Mouse (Mus musculus): Measurements from ENCODE around the gene P3h2.
A peak's percentile ranks its signal among the peaks of the same experiment; 100 is the strongest.

The P3h2 gene

DNA sequence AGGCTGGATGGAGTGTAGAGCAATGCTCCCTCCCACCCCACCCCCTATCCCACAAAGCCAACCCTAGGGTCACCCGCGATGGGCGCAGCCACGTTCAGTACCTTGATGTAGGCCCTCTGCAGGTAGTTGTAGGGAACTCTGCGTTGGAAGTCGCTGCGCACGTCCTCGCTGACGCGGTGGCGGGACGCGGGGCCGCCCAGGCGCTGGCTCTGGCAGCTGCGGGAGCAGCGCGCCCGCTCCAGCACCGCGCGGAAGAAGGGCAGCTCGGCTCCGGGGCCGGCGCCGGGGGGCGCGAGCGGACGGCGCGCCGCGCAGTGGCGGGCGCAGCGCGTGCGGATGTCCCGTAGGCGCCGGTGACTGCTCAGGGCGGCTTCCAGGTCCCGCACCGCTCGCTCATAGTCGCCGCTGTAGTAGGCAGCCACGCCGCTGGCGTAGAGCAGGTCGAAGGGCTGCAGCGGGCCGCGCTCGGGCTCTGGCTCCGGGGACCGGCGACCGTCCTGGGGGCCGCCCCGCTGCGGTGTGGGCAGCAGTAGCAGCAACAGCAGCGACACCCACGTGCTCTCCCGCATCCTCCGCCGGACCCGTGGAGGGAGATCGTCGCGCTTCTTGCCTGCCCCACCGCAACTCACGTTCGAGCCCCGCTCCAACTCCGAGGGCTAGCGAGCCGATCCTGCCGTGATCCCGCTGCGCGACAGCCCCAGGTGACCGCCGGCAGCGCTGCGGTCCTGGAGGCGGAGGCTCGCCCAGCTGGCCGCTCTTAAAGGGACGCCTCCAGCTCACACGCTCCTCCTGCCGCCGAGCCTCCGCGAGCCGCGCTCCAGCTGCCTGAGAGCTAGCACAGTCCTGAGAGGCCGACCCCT lies at the start of gene P3h2:
Gene P3h2 (minus strand): TSS at position 670 of the 860 bp plus-strand sequence.
- peak; percentile 75 for DNase-seq

- no peak for DNase-seq
These were observed 46.7 kb upstream of the P3h2 start for GRCm38 (mm10) chr16:26152258-26152657.

GRCm38 (mm10) chr16:26150943-26151342 lies 45.4 kb upstream of the P3h2 start:
- no peak for DNase-seq

DNA sequence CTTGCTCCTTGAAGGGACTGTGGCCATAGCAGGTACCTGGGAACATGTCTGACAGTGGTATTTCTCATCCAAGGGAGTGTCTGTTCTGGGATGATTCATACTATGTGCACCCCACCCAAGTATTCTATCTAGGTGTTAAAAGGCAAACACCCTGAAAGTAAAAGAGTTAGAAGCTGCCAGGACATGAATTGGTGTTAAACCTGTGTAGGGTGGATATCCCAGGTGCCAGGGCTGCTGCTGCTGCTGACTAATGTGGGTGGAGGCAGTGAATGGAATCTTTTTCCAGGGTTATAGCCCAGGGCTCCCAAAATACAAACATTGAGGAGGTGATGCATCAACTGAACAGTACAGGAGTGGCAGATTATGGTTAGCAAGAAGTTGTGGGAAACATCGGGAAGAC lies 41.3 kb upstream of the P3h2 start:
- no peak for DNase-seq

GRCm38 (mm10) chr16:26131126-26131525 lies 25.5 kb upstream of the P3h2 start:
- DNase-seq = no peak

DNA sequence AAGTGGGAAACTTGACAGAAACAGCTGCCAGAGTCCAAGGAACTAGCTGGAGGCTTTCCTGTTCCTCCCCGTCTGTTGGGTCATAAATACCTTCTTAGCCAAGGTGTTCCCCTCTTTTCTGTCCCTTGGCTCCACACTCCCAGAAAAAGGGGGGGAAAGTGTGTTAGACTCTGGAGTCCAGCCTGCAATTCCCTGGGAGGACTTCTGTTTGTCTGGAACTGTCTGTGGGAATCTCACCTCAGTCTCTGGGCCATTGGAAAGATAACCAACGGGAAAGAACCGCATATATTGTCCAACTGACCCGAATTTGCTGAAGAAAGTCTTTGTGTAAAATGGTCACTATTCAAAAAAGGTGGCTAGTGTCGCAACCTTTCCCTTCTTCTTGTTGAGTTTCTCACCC lies 1.0 kb upstream of the P3h2 start:
- no peak for DNase-seq

DNA sequence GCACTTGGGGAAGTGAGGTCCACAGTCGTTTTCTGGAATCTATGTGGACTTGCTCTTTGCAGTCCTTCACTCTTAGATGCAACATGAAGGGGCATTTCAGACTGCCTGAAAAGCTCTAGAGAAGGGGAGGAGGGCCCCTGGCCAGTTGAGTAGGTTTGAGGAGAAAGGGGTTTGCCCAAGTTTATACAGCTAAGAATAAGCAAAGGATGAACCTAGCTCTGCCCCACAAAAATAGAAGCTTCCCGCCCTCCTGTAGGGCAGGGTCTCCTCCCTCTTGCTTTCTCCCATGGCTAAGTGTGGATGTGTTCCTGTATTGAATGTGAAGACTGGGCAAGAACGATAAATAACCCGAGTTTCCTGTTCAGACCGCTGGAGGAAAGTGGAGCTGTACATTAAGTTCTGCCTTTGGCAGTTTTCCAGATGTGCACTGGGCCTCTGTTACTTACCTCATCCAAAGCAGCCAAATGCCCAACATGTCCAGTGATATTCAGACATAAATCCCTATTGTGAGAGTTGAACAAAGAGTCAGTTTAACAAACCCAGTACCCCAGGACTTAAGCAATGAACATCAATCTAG lies 545 bp upstream of the P3h2 start:
- DNase-seq = peak; percentile 55

GRCm38 (mm10) chr16:26104274-26104673 lies 1.3 kb downstream of the P3h2 start:
- DNase-seq = peak; percentile 60

DNA sequence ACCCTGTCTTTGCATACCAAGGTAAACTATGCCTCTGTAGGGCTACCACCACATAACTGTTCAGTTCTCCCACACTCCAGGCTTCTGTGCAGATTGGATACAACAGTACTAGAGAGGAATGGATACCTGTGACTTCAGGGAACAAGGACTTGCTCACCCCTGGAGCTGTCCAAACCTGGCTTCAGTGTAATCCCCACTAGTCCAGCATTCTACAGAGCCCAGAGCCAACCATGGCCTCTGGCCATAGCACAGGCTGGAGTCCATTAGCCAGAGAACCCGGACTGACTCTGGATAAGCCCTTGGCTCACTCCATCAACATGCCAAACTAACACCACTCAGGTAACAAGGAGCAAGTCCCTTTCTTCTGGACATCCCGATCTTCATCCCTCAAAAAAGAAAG lies 2.7 kb downstream of the P3h2 start:
- DNase-seq = no peak

DNA sequence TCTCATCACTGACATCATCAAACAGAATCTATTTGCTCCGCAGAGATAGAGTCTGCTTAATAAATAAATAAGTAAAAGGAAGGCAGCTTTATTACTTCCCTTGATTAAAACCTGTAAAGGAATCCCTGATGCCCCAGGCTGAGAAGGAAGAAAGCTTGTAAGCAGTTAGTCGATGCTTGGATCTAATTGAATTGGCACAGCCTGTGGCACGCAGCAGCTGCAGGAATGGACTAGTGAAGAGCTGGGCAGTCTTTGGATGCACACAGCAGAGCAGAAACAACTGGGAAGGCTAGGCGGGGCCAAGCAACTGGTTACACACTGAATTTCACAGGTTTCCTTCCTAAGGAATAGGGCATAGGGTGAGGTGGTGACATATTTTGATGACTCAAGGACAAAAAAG lies 5.4 kb downstream of the P3h2 start:
- DNase-seq = no peak

- peak; percentile 66 for DNase-seq
These were observed 9.8 kb downstream of the P3h2 start for GRCm38 (mm10) chr16:26095696-26096284.

- DNase-seq = no peak
These were observed 11.7 kb downstream of the P3h2 start for GRCm38 (mm10) chr16:26093888-26094287.

DNA sequence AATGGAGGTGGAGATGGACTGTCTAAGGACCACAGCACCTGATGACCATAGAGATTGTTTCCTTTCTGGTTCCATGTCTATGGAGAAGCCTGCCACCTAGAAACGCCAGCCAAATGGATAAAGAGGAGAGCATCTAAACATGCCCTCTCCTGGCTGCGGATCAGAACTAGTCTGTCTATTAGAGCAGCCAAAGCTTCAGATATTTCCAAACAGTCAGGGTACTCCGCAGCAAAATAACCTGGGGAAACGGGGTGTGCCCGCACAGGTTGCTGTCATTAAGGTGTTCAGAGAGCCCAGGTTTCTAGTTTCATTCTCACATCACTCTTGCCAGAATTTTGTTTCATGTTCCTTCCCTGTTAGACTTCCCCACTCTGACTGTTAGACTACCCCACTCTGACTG lies 16.6 kb downstream of the P3h2 start:
- DNase-seq = no peak

- no peak for DNase-seq
These were observed 17.3 kb downstream of the P3h2 start for GRCm38 (mm10) chr16:26088240-26088639.

DNA sequence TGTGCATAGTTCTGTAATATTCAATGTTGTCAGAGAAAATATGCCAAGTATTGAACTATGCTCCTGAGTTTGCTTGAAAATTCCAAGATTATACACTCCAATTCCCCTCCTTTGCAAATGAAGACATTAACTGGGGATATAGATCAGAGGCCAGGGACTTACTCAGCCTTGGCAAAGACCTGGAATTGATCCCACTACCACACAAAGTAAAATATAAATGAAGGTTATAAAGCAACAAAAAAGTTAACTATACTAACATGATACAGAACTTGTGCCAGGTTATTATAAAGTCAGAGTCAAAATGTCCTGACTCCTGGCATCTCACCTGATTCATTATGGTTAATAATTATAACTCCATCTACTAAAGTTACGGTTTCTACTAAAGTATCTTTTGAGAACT lies 18.6 kb downstream of the P3h2 start:
- peak; percentile 64 for DNase-seq

DNA sequence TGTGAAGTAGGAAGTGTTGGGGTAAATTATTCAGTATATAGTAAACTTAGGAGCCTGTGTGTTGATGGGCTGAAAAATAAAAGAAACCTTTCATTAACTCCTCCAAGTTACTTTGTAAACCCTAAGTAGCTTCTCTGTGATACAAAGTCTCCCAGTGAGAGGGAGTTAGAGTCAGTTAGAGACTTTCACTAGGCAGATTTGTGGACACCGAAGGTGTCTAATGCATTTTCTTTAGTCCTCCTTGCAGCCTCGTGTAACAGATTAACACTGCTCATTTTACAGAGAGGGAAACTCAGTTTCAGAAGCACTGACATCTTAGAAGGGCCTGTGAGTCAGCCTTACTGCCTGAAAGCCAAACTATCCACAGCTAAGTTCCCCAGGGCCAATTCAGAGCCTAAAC lies 20.4 kb downstream of the P3h2 start:
- peak; percentile 61 for DNase-seq

- peak; percentile 95 for DNase-seq
These were observed 22.8 kb downstream of the P3h2 start for GRCm38 (mm10) chr16:26082831-26083230.

GRCm38 (mm10) chr16:26082391-26082790 lies 23.2 kb downstream of the P3h2 start:
- DNase-seq = no peak

DNA sequence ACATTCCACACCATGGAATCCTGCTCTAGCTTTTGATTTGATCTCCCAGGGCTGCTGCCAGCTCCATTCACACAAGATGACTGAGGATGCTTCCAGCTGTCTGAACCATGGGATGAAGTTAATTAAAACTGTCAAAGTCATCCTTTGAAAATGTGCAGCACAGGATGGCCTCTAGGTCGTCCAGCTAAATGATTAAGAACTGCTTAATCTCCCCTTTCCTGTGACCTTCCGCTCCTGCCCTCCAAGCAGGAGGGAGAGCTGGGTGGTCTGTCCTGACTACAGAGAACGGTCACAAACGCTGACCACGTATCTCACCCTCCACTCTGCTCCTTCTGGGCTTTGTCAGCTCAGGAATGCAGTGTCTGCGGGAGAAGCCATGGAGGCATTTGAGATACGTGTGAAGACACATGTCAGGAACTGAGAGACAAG lies 26.6 kb downstream of the P3h2 start:
- no peak for DNase-seq

DNA sequence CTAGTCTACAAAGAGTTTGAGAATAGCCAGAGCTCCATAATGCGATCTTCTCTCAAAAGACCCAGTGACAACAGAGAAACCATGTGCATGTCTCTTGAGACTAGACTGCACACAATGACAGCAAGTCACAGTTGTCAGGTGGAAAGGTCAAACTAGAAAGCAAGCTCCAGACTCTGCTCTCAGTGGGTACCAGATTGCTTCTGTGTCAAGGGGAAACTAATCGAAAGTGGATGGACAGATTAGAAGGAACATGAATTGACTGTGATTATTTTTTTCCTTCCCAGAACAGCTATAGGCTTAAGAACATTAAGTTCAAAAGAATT lies 27.5 kb downstream of the P3h2 start:
- no peak for DNase-seq

DNA sequence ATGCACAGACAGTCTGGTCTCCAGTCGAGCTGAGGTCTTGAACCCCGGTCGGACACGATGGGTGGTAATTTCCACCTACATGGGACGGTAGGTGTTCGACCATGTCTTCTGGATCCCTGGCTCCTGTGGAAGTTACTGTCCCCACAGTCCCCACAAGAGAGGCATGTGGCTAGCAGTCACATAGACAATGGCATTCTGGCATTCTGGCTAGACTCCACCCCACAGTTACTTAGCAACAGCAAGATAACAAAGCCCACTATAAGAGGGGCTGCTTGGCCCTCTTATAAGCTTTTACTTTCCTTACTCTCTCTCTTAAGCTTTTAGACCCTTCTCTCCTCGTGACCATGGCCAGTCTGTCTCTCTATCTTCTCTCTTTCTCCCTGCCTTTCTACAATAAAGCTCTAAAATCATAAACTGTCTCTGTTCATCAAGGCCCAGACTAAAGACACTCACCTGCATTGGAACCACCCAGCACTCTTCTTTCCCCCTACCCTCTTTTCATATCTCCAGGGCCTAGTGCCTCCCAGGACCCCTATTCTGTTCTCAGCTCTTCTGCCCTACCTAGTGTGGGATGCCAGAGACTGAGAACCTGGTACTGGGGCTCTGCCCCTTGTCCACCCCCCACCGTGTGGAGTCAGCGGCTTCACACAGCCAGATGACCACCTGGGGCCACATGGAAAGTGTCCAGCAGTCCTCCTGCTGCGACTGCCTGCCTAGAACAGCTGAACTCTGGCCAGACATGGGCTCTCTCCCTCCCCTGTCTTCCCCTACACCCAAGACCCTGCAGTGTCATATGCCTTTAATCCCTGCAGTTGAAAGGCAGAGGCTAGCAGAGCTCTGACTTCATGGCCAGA lies 28.1 kb downstream of the P3h2 start:
- peak; percentile 92 for DNase-seq

DNA sequence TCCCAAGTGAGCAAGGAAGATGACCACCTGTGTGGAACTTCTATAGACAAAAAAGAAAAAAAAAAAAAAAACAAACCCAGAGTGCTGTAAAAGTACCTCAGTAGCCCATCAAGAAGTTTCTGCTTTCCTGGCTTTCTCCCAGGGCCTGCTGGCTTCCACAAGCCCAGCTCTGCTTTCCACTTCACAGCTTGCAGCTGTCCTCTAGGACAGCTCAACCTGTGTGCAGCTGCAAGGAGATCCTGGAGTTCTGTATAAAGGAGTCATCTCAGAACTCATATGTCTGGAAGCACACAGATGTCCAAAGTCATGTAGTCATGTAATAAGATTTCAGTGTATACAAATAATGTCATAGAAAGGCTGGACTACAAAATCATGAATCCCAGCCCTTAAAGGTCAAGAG lies 30.5 kb downstream of the P3h2 start:
- DNase-seq = no peak

GRCm38 (mm10) chr16:26070376-26070775 lies 35.2 kb downstream of the P3h2 start:
- no peak for DNase-seq
